Mouse (Mus musculus) heart, postnatal 10 days (tissue): ENCODE results near the gene Gnat2. TPM values are rescaled to one million over a fixed set of nuclear protein-coding genes. Genes with fewer than 3 reads are reported as not detected.

Experiments
- DNase-seq, 2 experiments: peaks; one replicate each; pipeline ENCODE4 v3.0.0; 2021
- intact Hi-C: fragments of 180-260 bp; cut with DNase I; formaldehyde crosslinking; loops from one replicate; pipeline ENCODE4 v1.15.1; 2025
- total RNA-seq, 2 experiments: library from RNA; stranded (reverse); gene quantifications; 2 replicates each; pipeline ENCODE4 v1.2.3; 2021

The Gnat2 gene
- total RNA-seq, 2 experiments from 2014 or later, result 0.38 TPM; not detected in 1

- intact Hi-C loops, result no loop called here
- no peak for DNase-seq
Measured at GRCm38 (mm10) chr3:108111320-108111719, 18.7 kb downstream of the Gnat2 start.

GRCm38 (mm10) chr3:108112246-108112645 is 19.7 kb downstream of the Gnat2 start:
- intact Hi-C loops, result no loop called here
- DNase-seq, result no peak

- no peak for DNase-seq
- intact Hi-C loops, result no loop called here
Measured at GRCm38 (mm10) chr3:108112666-108113065, 20.1 kb downstream of the Gnat2 start.

GRCm38 (mm10) chr3:108113591-108114289 is 21.2 kb downstream of the Gnat2 start:
- intact Hi-C loops, result no loop called here
- DNase-seq, result no peak

GRCm38 (mm10) chr3:108117465-108117864 is 24.9 kb downstream of the Gnat2 start:
- intact Hi-C loops, result no loop called here
- DNase-seq, result no peak

GRCm38 (mm10) chr3:108121101-108121500 is 28.5 kb downstream of the Gnat2 start:
- DNase-seq, result no peak
- intact Hi-C loops, result no loop called here

GRCm38 (mm10) chr3:108123242-108123641 is 30.7 kb downstream of the Gnat2 start:
- DNase-seq, result no peak

GRCm38 (mm10) chr3:108124131-108124530 is 31.5 kb downstream of the Gnat2 start:
- no peak for DNase-seq
- intact Hi-C loops, result no loop called here

More at GRCm38 (mm10) chr3:108123242-108123641, 30.7 kb downstream of the Gnat2 start:
- intact Hi-C loops, result no loop called here

GRCm38 (mm10) chr3:108126327-108126726 is 33.7 kb downstream of the Gnat2 start:
- intact Hi-C loops, result no loop called here
- DNase-seq, result no peak

GRCm38 (mm10) chr3:108128520-108128919 is 35.9 kb downstream of the Gnat2 start:
- intact Hi-C loops, result no loop called here

GRCm38 (mm10) chr3:108129367-108129766 is 36.8 kb downstream of the Gnat2 start:
- no peak for DNase-seq
- intact Hi-C loops, result no loop called here

More at GRCm38 (mm10) chr3:108128520-108128919, 35.9 kb downstream of the Gnat2 start:
- DNase-seq, result no peak

GRCm38 (mm10) chr3:108129804-108130203 is 37.2 kb downstream of the Gnat2 start:
- intact Hi-C loops, result no loop called here
- no peak for DNase-seq

- DNase-seq, result no peak
- intact Hi-C loops, result no loop called here
Measured at GRCm38 (mm10) chr3:108131216-108131615, 38.6 kb downstream of the Gnat2 start.

- intact Hi-C loops, result no loop called here
- peak; percentile 36 for DNase-seq
Measured at GRCm38 (mm10) chr3:108131821-108132220, 39.2 kb downstream of the Gnat2 start.

- intact Hi-C loops, result no loop called here
- no peak for DNase-seq
Measured at GRCm38 (mm10) chr3:108132484-108132883, 39.9 kb downstream of the Gnat2 start.

GRCm38 (mm10) chr3:108134701-108135100 is 42.1 kb downstream of the Gnat2 start:
- intact Hi-C loops, result no loop called here
- peak; percentile 18 to 21 for DNase-seq

- intact Hi-C loops, result no loop called here
- no peak for DNase-seq
Measured at GRCm38 (mm10) chr3:108139113-108139512, 46.5 kb downstream of the Gnat2 start.

GRCm38 (mm10) chr3:108140786-108141185 is 48.2 kb downstream of the Gnat2 start:
- DNase-seq, result no peak
- intact Hi-C loops, result loop anchor here (2.0 to 10.0 kb wide), 2 partner anchors 54 to 386 kb away; partner anchors contain the start of gene Ampd2

- intact Hi-C loops, result loop anchor here (5.0 to 10.0 kb wide), 3 partner anchors 193 to 391 kb away; partner anchors contain the start of gene Gstm7
- peak; percentile 92 to 94 for DNase-seq
Measured at GRCm38 (mm10) chr3:108145534-108146445, 53.2 kb downstream of the Gnat2 start, which contains the start of gene Gnai3. Gene Gnai3 (minus strand): TSS chr3:108146146.

- intact Hi-C loops, result loop anchor here (5.0 to 10.0 kb wide), 3 partner anchors 194 to 392 kb away; partner anchors contain the start of gene Gstm7
- DNase-seq, result no peak
Measured at GRCm38 (mm10) chr3:108146671-108147070, 54.1 kb downstream of the Gnat2 start.
